Mouse (Mus musculus) kidney, adult 11 months (tissue): Measurements from ENCODE around the gene Vmn2r57.
A peak's percentile ranks its signal among the peaks of the same experiment; 100 is the strongest.
"Not testable (repeated sequence)": the region's sequence is repeated elsewhere in the genome, so short reads cannot be mapped to it uniquely, and the experiment has no call there.

Experiments used
- DNase-seq: peaks from one replicate; pipeline ENCODE4 v3.0.0; 2022

The Vmn2r57 gene

GRCm38 (mm10) chr7:41448596-41448995 is at the start of gene Vmn2r57:
Vmn2r57 (minus strand) TSS chr7:41448696.
- DNase-seq: not testable (repeated sequence)

- DNase-seq: peak; percentile 11
Measured at GRCm38 (mm10) chr7:41497871-41498270, 49.4 kb upstream of the Vmn2r57 start.

- no peak for DNase-seq
Measured at GRCm38 (mm10) chr7:41451864-41452263, 3.4 kb upstream of the Vmn2r57 start.

GRCm38 (mm10) chr7:41394130-41394529 is 54.4 kb downstream of the Vmn2r57 start:
- DNase-seq: no peak

- peak; percentile 87 for DNase-seq
Measured at GRCm38 (mm10) chr7:41393048-41393971, 55.2 kb downstream of the Vmn2r57 start, which contains the start of gene AI987944. AI987944 (minus strand) TSS chr7:41393379.
